Mouse (Mus musculus): ENCODE measurements around the gene Pbrm1.

Gene Pbrm1

GRCm38 (mm10) chr14:31169508-31169907 lies 150.6 kb downstream of the Pbrm1 start:
- no peak for DNase-seq

- no peak for DNase-seq
These were observed 152.0 kb downstream of the Pbrm1 start for GRCm38 (mm10) chr14:31170963-31171362.
